Mouse (Mus musculus) neural tube, embryonic 11.5 days (tissue): Measurements from ENCODE around the gene Ell. TPM values are rescaled to one million over a fixed set of nuclear protein-coding genes. Genes with fewer than 3 reads are reported as not detected.

Experiments used
- ATAC-seq: fragments of 200-750 bp; cut with Nextera tagmentation; 2 replicates; pipeline ENCODE4 v1.8.0; 2017; ENCODE audit warnings: moderate number of reproducible peaks, mild to moderate bottlenecking, moderate TSS enrichment, moderate library complexity; ENCODE audit not compliant: insufficient read depth, low FRiP score, low TSS enrichment
- DNase-seq: peaks from one replicate; pipeline ENCODE4 v3.0.0-alpha.2; 2015; ENCODE audit warnings: low spot score
- H3K27ac ChIP-seq: fragments of 300-500 bp; sonication (generic); 2 replicates; pipeline ENCODE4 v1.5.1; 2014; ENCODE audit warnings: low read depth, mild to moderate bottlenecking, low read length
- H3K27me3 ChIP-seq: fragments of 300-500 bp; sonication (generic); 2 replicates; pipeline ENCODE4 v1.6.1; 2014; ENCODE audit warnings: mild to moderate bottlenecking, low read length, mixed read lengths; ENCODE audit not compliant: control insufficient read depth, insufficient read depth
- H3K36me3 ChIP-seq: fragments of 300-500 bp; sonication (generic); 2 replicates; pipeline ENCODE4 v1.6.1; 2014; ENCODE audit warnings: mild to moderate bottlenecking, low read length, moderate library complexity, mixed read lengths; ENCODE audit not compliant: control insufficient read depth, insufficient read depth
- H3K4me1 ChIP-seq: fragments of 300-500 bp; sonication (generic); 2 replicates; pipeline ENCODE4 v1.6.1; 2014; ENCODE audit warnings: low read length, mixed read lengths; ENCODE audit not compliant: control insufficient read depth, insufficient read depth
- H3K4me2 ChIP-seq: fragments of 300-500 bp; sonication (generic); 2 replicates; pipeline ENCODE4 v1.6.1; 2014; ENCODE audit warnings: low read depth, mild to moderate bottlenecking, moderate library complexity
- H3K4me3 ChIP-seq: fragments of 300-500 bp; sonication (generic); 2 replicates; pipeline ENCODE4 v1.5.1; 2014; ENCODE audit warnings: low read depth, low read length
- H3K9ac ChIP-seq: fragments of 300-500 bp; sonication (generic); 2 replicates; pipeline ENCODE4 v1.6.1; 2014; ENCODE audit warnings: mild to moderate bottlenecking, low read length
- H3K9me3 ChIP-seq: fragments of 300-500 bp; sonication (generic); 2 replicates; pipeline ENCODE4 v1.6.1; 2016; ENCODE audit warnings: low read length; ENCODE audit not compliant: control insufficient read depth
- WGBS: fragments of 180-500 bp; shearing (Covaris S2); extraction: QIAGEN DNeasy Blood & Tissue Kit; methylation state at CpG from one replicate; pipeline ENCODE4 v1.1.7; 2014; 5-methylcytosine and 5-hydroxymethylcytosine counted together
- polyA plus RNA-seq: library from polyadenylated mRNA; unstranded; fragments of >200 nt; fragmentation: Nextera tagmentation; extraction: Ambion mirVana; gene quantifications from 2 replicates; pipeline ENCODE4 v1.2.1, GENCODE M21; 2014

The Ell gene
- polyA plus RNA-seq, 1 experiment from 2014 or later, result 18.8 TPM

- no peak overlapping the region for H3K9ac ChIP-seq
- H3K4me2 ChIP-seq, result no peak overlapping the region
- no peaks in the 10 kb centered on the region for H3K27me3 ChIP-seq
- no peak overlapping the region for H3K27ac ChIP-seq
- no peaks in the 10 kb centered on the region for H3K4me1 ChIP-seq
- no peak for DNase-seq
- H3K4me3 ChIP-seq, result no peak overlapping the region
- H3K36me3 ChIP-seq, result no peaks in the 10 kb centered on the region
- H3K9me3 ChIP-seq, result no peaks in the 10 kb centered on the region
- ATAC-seq, result no peak
- WGBS, result 62% methylated on average over 8 of the region's 8 CpGs
Observed at GRCm38 (mm10) chr8:70636838-70637237, 97.6 kb downstream of the Ell start.

- Histone ChIP-seq H3K9ac (no peak overlapping the region), H3K36me3 (no peaks in the 10 kb centered on the region), H3K9me3 (no peaks in the 10 kb centered on the region), H3K4me2 (no peak overlapping the region), H3K4me3 (no peak overlapping the region), H3K27me3 (no peaks in the 10 kb centered on the region), H3K27ac (no peak overlapping the region), H3K4me1 (no peaks in the 10 kb centered on the region)
- DNase-seq, result no peak
- no peak for ATAC-seq
- WGBS, result 79% methylated on average over 9 of the region's 9 CpGs
Observed at GRCm38 (mm10) chr8:70638752-70639151, 99.5 kb downstream of the Ell start.

Other genes with a start within 250 kb of the Ell start
- 51.4 and 55.2 TPM in 2 replicates for gene Ddx49, start 237.0 kb upstream of the Ell start, polyA plus RNA-seq
- 272 and 283 TPM in 2 replicates for gene Cope, start 236.9 kb upstream of the Ell start, polyA plus RNA-seq
- gene Cers1, start 223.7 kb upstream of the Ell start, polyA plus RNA-seq, result 6.8 and 6.9 TPM in 2 replicates
- 0.93 and 1.5 TPM in 2 replicates for gene Gdf1, start 209.6 kb upstream of the Ell start, polyA plus RNA-seq
- gene Upf1, start 186.2 kb upstream of the Ell start, polyA plus RNA-seq, result 24.0 and 24.1 TPM in 2 replicates
- gene Comp, start 165.9 kb upstream of the Ell start, polyA plus RNA-seq, result 0.16 and 0.32 TPM in 2 replicates
- 16.1 and 17.9 TPM in 2 replicates for gene Crtc1, start 99.9 kb upstream of the Ell start, polyA plus RNA-seq
- gene Klhl26, start 62.5 kb upstream of the Ell start, polyA plus RNA-seq, result 14.6 and 17.0 TPM in 2 replicates
- gene Tmem59l, start 52.1 kb upstream of the Ell start, polyA plus RNA-seq, result 19.3 and 20.7 TPM in 2 replicates
- 3.4 and 3.7 TPM in 2 replicates for gene Crlf1, start 46.3 kb upstream of the Ell start, polyA plus RNA-seq
- gene Rex1bd, start 32.7 kb upstream of the Ell start, polyA plus RNA-seq, result 118 and 132 TPM in 2 replicates
- 809 and 814 TPM in 2 replicates for gene Uba52, start 28.7 kb upstream of the Ell start, polyA plus RNA-seq
- gene Fkbp8, start 11.7 kb upstream of the Ell start, polyA plus RNA-seq, result 243 and 252 TPM in 2 replicates
- gene Kxd1, start 11.5 kb upstream of the Ell start, polyA plus RNA-seq, result 49.8 and 53.8 TPM in 2 replicates
- 87.9 and 90.7 TPM in 2 replicates for gene Isyna1, start 54.9 kb downstream of the Ell start, polyA plus RNA-seq
- gene Ssbp4, start 69.4 kb downstream of the Ell start, polyA plus RNA-seq, result 125 and 137 TPM in 2 replicates
- gene Lrrc25, start 76.7 kb downstream of the Ell start, polyA plus RNA-seq, result 0.85 and 1.2 TPM in 2 replicates
- gene Gdf15, start 93.0 kb downstream of the Ell start, polyA plus RNA-seq, result 0.28 TPM in 1 of 2 replicates, not detected in the other
- 246 and 268 TPM in 2 replicates for gene Pgpep1, start 120.9 kb downstream of the Ell start, polyA plus RNA-seq
- gene Lsm4, start 133.8 kb downstream of the Ell start, polyA plus RNA-seq, result 298 and 301 TPM in 2 replicates
- 167 and 171 TPM in 2 replicates for gene Jund, start 159.5 kb downstream of the Ell start, polyA plus RNA-seq
- gene Iqcn, start 164.0 kb downstream of the Ell start, polyA plus RNA-seq, result not detected in 2 replicates
- gene Gm3336, start 179.1 kb downstream of the Ell start, polyA plus RNA-seq, result not detected in 2 replicates
- 0.42 TPM in 1 of 2 replicates, not detected in the other for gene Pde4c, start 184.3 kb downstream of the Ell start, polyA plus RNA-seq
- 97.9 and 111 TPM in 2 replicates for gene Rab3a, start 215.2 kb downstream of the Ell start, polyA plus RNA-seq
- 40.7 and 41.3 TPM in 2 replicates for gene Mpv17l2, start 221.5 kb downstream of the Ell start, polyA plus RNA-seq
- gene Pik3r2, start 237.3 kb downstream of the Ell start, polyA plus RNA-seq, result 52.4 and 54.7 TPM in 2 replicates